Comparison of ENCODE assay signal across 22 mouse cellular contexts in the genomic region with DNA sequence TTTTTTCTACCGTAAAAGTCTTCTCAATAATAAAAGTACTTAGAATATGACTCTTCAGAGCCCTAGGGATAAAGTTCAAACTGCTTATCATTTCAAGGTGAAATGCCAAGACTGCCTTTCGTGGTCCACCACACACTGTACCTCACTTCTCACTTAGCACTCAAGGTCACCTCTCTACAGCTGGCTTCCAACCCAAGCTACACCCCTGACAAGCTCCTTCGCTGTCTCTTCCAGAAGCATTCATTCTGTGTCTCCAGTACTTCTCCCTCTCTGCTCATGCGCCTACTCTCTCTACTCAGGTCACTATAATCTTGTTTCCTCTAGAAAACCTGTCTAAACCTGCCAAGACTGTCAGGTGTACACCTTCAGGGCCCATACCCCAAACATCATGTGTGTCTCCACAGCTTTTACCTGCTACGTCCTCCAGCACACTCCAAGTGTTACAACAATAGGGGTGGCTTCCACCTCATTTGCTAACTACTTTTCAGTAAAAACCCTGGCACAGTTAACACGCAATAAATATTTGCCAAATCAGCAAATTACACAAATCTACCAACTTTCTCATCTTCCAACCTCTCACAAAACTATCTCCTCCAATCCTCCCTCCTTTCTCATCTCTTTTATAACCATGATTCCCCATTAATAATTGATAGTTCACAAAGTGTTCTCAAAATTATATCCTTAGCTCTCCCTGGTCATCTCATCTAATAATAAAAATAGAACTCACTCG. TPM values are rescaled to one million over a fixed set of nuclear protein-coding genes. Genes with fewer than 3 reads are reported as not detected.
DNase-seq lines count a peak whose midpoint lies in the region; ATAC-seq and TF ChIP-seq lines count a peak whose summit lies in the region.
"Had no signal": no experiment of that assay in that cellular context is flagged by ENCODE, and none has a peak within 500 bp of the region (broad histone marks: within the 10 kb centered on the region; RNA-seq: fewer than 3 reads in every experiment).

No protein-coding gene starts in this region.

- 63% methylated on average over 7 of the region's 7 CpGs for WGBS in heart, embryonic 13.5 days
- WGBS in limb, embryonic 10.5 days, result 90% methylated on average over 7 of the region's 7 CpGs

- no peak for TF ChIP-seq POLR2A in CH12.LX (IDR thresholded peaks at IDR 0.05; ENCODE audit: low read depth, low read length)

- peaks cover 9% of the 10 kb centered on the region; the same call in 1 of the 2 replicates for H3K36me3 ChIP-seq in heart, embryonic 13.5 days
- H3K36me3 ChIP-seq in CH12.LX (replicated peaks in 1 of 2; ENCODE audit: control insufficient read depth in 1 of 2, insufficient read depth in 1 of 2, low read length in 1 of 2) (peaks cover 0 to 3% of the 10 kb centered on the region in 2 experiments), ES-E14 (ENCODE audit: control insufficient read depth, insufficient read depth, low read length, poor library complexity, severe bottlenecking) (no peaks in the 10 kb centered on the region)
- no peaks in the 10 kb centered on the region for H3K36me3 ChIP-seq in limb, embryonic 10.5 days
- H3K36me3 ChIP-seq: intestine, embryonic 15.5 days had no signal

- no peak for TF ChIP-seq EP300 in CH12.LX (IDR thresholded peaks at IDR 0.05; ENCODE audit: low read length)

- H3K4me2 ChIP-seq in heart, embryonic 13.5 days, result no peak overlapping the region
- no peak overlapping the region for H3K4me2 ChIP-seq in CH12.LX (ENCODE audit: insufficient read depth, low read depth, poor library complexity, severe bottlenecking)
- H3K4me2 ChIP-seq: embryonic facial prominence, embryonic 15.5 days; hindbrain, embryonic 14.5 days; intestine, embryonic 15.5 days had no signal

- dilution Hi-C loops in CH12.LX (cut with MboI; ENCODE audit: extremely low pct_ligation_motif_present, extremely low pct_unique_long_range_greater_than_20kb, low sequenced_read_pairs), result no loop called here

- H3K9ac ChIP-seq in heart, embryonic 13.5 days, result no peak overlapping the region
- H3K9ac ChIP-seq in CH12.LX (ENCODE audit: insufficient read depth, low read depth) (no peak overlapping the region), ES-E14 (ENCODE audit: insufficient read depth, low read depth, low read length, poor library complexity, severe bottlenecking) (no peak overlapping the region)
- H3K9ac ChIP-seq: embryonic facial prominence, embryonic 15.5 days; hindbrain, embryonic 14.5 days; intestine, embryonic 15.5 days had no signal

- H3K4me3 ChIP-seq in heart, embryonic 13.5 days, result no peak overlapping the region
- H3K4me3 ChIP-seq in CH12.LX (replicated peaks in 1 of 3; ENCODE audit: low read depth in 2 of 3, low read length in 2 of 3, poor library complexity in 1 of 3) (no peak overlapping the region), ES-E14 (ENCODE audit: insufficient read depth in 1 of 2, low read depth in 1 of 2, low read length in 2 of 2, poor library complexity in 1 of 2, severe bottlenecking in 1 of 2) (no peak overlapping the region)
- no peak overlapping the region for H3K4me3 ChIP-seq in limb, embryonic 10.5 days
- H3K4me3 ChIP-seq: embryonic facial prominence, embryonic 15.5 days; erythroblast, embryonic 14.5 days; forebrain, embryonic 10.5 days; hindbrain, embryonic 10.5 days; intestine, embryonic 15.5 days had no signal

- no peak for ATAC-seq in heart, embryonic 13.5 days (ENCODE audit: extremely low read depth, insufficient number of reproducible peaks, low FRiP score, low TSS enrichment)
- ATAC-seq: forebrain, embryonic 14.5 days; intestine, embryonic 15.5 days had no signal

- H3K4me1 ChIP-seq in heart, embryonic 13.5 days, result peaks cover 40% of the 10 kb centered on the region
- H3K4me1 ChIP-seq in CH12.LX (ENCODE audit: control insufficient read depth in 1 of 2, insufficient read depth in 2 of 2) (peaks cover 0 to 4% of the 10 kb centered on the region in 2 experiments; a peak in 1 of 4 replicates), ES-E14 (ENCODE audit: control insufficient read depth in 2 of 2, insufficient read depth in 2 of 2, low read length in 2 of 2, poor library complexity in 1 of 2) (peaks cover 0 to 2% of the 10 kb centered on the region in 2 experiments; a peak in 1 of 4 replicates)
- peaks cover 5% of the 10 kb centered on the region for H3K4me1 ChIP-seq in limb, embryonic 10.5 days
- H3K4me1 ChIP-seq: intestine, embryonic 15.5 days had no signal

- TF ChIP-seq RAD21 in CH12.LX (IDR thresholded peaks at IDR 0.05; ENCODE audit: low read depth, low read length), result no peak

- H3K27me3 ChIP-seq in heart, embryonic 13.5 days (replicated peaks), result no peaks in the 10 kb centered on the region
- no peaks in the 10 kb centered on the region for H3K27me3 ChIP-seq in CH12.LX (replicated peaks)
- H3K27me3 ChIP-seq in limb, embryonic 10.5 days (ENCODE audit: low read depth, poor library complexity, severe bottlenecking), result no peaks in the 10 kb centered on the region
- H3K27me3 ChIP-seq: embryonic facial prominence, embryonic 15.5 days; intestine, embryonic 15.5 days had no signal

- H3K9me3 ChIP-seq in heart, embryonic 13.5 days, result no peaks in the 10 kb centered on the region
- H3K9me3 ChIP-seq in CH12.LX (replicated peaks; ENCODE audit: low read length), result no peaks in the 10 kb centered on the region
- no peaks in the 10 kb centered on the region for H3K9me3 ChIP-seq in ES-E14 (ENCODE audit: control insufficient read depth, insufficient read depth, low read depth, low read length)
- H3K9me3 ChIP-seq in limb, embryonic 10.5 days (replicated peaks), result no peaks in the 10 kb centered on the region
- H3K9me3 ChIP-seq: embryonic facial prominence, embryonic 15.5 days; forebrain, embryonic 10.5 days; hindbrain, embryonic 10.5 days; intestine, embryonic 15.5 days had no signal

- TF ChIP-seq CTCF in CH12.LX (conservative IDR thresholded peaks at IDR 0.05 in 1 of 2, IDR thresholded peaks at IDR 0.05 in 1 of 2; ENCODE audit: low read depth in 2 of 2, low read length in 2 of 2), result no peak

- in situ Hi-C loops in CH12.LX (cut with MboI; ENCODE audit: low pct_ligation_motif_present, low pct_unique_long_range_greater_than_20kb, low sequenced_read_pairs), result no loop called here
- in situ Hi-C loops in ES-E14 (cut with MboI; ENCODE audit: low sequenced_read_pairs in 2 of 2, unreplicated experiment in 2 of 2), result no loop called here

- peak overlapping the region; percentile 34; the same call in 1 of the 2 replicates for H3K27ac ChIP-seq in heart, embryonic 13.5 days (replicated peaks)
- no peak overlapping the region for H3K27ac ChIP-seq in CH12.LX (ENCODE audit: insufficient read depth, low read depth)
- H3K27ac ChIP-seq in ES-E14 (ENCODE audit: insufficient read depth, low read depth, low read length, poor library complexity, severe bottlenecking), result no peak overlapping the region
- no peak overlapping the region for H3K27ac ChIP-seq in limb, embryonic 10.5 days
- H3K27ac ChIP-seq: embryonic facial prominence, embryonic 15.5 days; forebrain, embryonic 10.5 days; hindbrain, embryonic 10.5 days; hindbrain, embryonic 14.5 days; intestine, embryonic 15.5 days had no signal

- no peaks in the 10 kb centered on the region for H3K79me2 ChIP-seq in CH12.LX (replicated peaks; ENCODE audit: control insufficient read depth, extremely low read depth, insufficient read depth, poor library complexity, severe bottlenecking)

- no peak for DNase-seq in heart, postnatal 10 days
- peak; percentile 44 for DNase-seq in kidney, adult 9 months
- no peak for DNase-seq in kidney, postnatal 25 days
- DNase-seq in CH12.LX (ENCODE audit: extremely low read depth), result no peak
- no peak for DNase-seq in ES-E14 (ENCODE audit: low read depth, low spot score)
- DNase-seq in limb, embryonic 10.5 days (ENCODE audit: low spot score), result no peak
- DNase-seq: adrenal gland, postnatal 10 days; cerebellum, adult 11 months; cerebellum, adult 8-10 months; cerebellum, postnatal 14 days; embryo, embryonic 11 days had no signal

- intact Hi-C loops in heart, postnatal 10 days (cut with DNase I), result no loop called here

TF ChIP-seq in CH12.LX, 34 proteins besides CTCF, POLR2A, EP300 and RAD21 (continues in another document):
- no peak for TF ChIP-seq MXI1 (IDR thresholded peaks at IDR 0.05; ENCODE audit: low read depth, low read length)
- no peak for TF ChIP-seq BHLHE40 (IDR thresholded peaks at IDR 0.05; ENCODE audit: low read depth, low read length)
- peak; percentile 77 for TF ChIP-seq MAFK (IDR thresholded peaks at IDR 0.05; ENCODE audit: insufficient replicate concordance, low read length)
- TF ChIP-seq TBP (conservative IDR thresholded peaks at IDR 0.05; ENCODE audit: low read depth, low read length), result no peak
- TF ChIP-seq TCF12 (IDR thresholded peaks at IDR 0.05; ENCODE audit: low read depth, low read length), result no peak
- no peak for TF ChIP-seq ZNF384 (IDR thresholded peaks at IDR 0.05; ENCODE audit: low read depth, low read length)
- TF ChIP-seq UBTF (IDR thresholded peaks at IDR 0.05; ENCODE audit: low read depth, low read length), result no peak
- no peak for TF ChIP-seq MAZ (IDR thresholded peaks at IDR 0.05; ENCODE audit: low read depth, low read length)

TF ChIP-seq in ES-E14, 5 proteins besides CTCF, POLR2A, EP300 and RAD21:
- TF ChIP-seq CHD2 (IDR thresholded peaks at IDR 0.05; ENCODE audit: low read depth, low read length) (no peak), ZNF384 (IDR thresholded peaks at IDR 0.05; ENCODE audit: low read depth, low read length) (no peak), MAFK (IDR thresholded peaks at IDR 0.05; ENCODE audit: insufficient read depth, low read depth, low read length) (peak; percentile 80), ZC3H11A (IDR thresholded peaks at IDR 0.05; ENCODE audit: borderline replicate concordance, low read depth, low read length) (no peak), HCFC1 (IDR thresholded peaks at IDR 0.05; ENCODE audit: borderline replicate concordance, insufficient read depth, low read length) (no peak)

RNA-seq across cellular contexts. Expression of gene Osbpl9, which starts 6.0 kb away (rescaled TPM):
- 43.3 and 44.4 TPM in 2 replicates for polyA plus RNA-seq in heart, embryonic 13.5 days (2015; fragmentation: Nextera tagmentation; extraction: Ambion mirVana)
- 10 to 100 TPM; 86.2 to 92.2 TPM for total RNA-seq in heart, postnatal 10 days (2021)
- 51.6 and 55.5 TPM in 2 replicates for total RNA-seq in CH12.LX (2012; rRNA removed)
- total RNA-seq in CH12.LX (2014; rRNA removed), result 59.2 and 66.0 TPM in 2 replicates
- polyA plus RNA-seq in CH12.LX (2012; ENCODE audit: insufficient read length, low read depth), result 73.5 and 77.0 TPM in 2 replicates
- 35.6 and 39.5 TPM in 2 replicates for total RNA-seq in ES-E14 (2012; rRNA removed)
- 57.7 and 64.5 TPM in 2 replicates for polyA plus RNA-seq in limb, embryonic 10.5 days (2016; fragmentation: Nextera tagmentation; extraction: Ambion mirVana)

RNA-seq across cellular contexts. Expression of gene Calr4, which starts 38.2 kb away (rescaled TPM):
- polyA plus RNA-seq in heart, embryonic 13.5 days (2015; fragmentation: Nextera tagmentation; extraction: Ambion mirVana), result 0.12 and 0.34 TPM in 2 replicates
- under 1 TPM in 1 of 2 experiments, not detected in 1; 0.22 TPM for total RNA-seq in heart, postnatal 10 days (2021)
- not detected in 2 replicates for total RNA-seq in CH12.LX (2012; rRNA removed)
- not detected in 2 replicates for total RNA-seq in CH12.LX (2014; rRNA removed)
- polyA plus RNA-seq in CH12.LX (2012; ENCODE audit: insufficient read length, low read depth), result not detected in 2 replicates
- 1.4 TPM in 2 replicates for total RNA-seq in ES-E14 (2012; rRNA removed)
- not detected in 2 replicates for polyA plus RNA-seq in limb, embryonic 10.5 days (2016; fragmentation: Nextera tagmentation; extraction: Ambion mirVana)
- total RNA-seq: common myeloid progenitor, adult 5-6 weeks; gastrocnemius, adult 8-10 months; heart, adult 8-10 months had no signal
- polyA plus RNA-seq: erythroblast, embryonic 14.5 days; hindbrain, embryonic 10.5 days had no signal
